Mouse (Mus musculus) inflammation-experienced regulatory T-cells, adult 6 months (primary cell): Measurements from ENCODE around the gene Marcksl1. TPM values are rescaled to one million over a fixed set of nuclear protein-coding genes. Genes with fewer than 3 reads are reported as not detected.
"Not testable (repeated sequence)": the region's sequence is repeated elsewhere in the genome, so short reads cannot be mapped to it uniquely, and the experiment has no call there.

Experiments used
- ATAC-seq: one replicate; pipeline ENCODE4 v1.8.0; 2017
- polyA plus RNA-seq, 3 experiments: library from polyadenylated mRNA; unstranded; fragments of 100-300 nt; shearing (Covaris generic); gene quantifications; one replicate each; pipeline ENCODE4 v1.2.1; 2017

Gene Marcksl1
- polyA plus RNA-seq, 3 experiments from 2014 or later = 2.7 to 4.9 (median 4.4) TPM

DNA sequence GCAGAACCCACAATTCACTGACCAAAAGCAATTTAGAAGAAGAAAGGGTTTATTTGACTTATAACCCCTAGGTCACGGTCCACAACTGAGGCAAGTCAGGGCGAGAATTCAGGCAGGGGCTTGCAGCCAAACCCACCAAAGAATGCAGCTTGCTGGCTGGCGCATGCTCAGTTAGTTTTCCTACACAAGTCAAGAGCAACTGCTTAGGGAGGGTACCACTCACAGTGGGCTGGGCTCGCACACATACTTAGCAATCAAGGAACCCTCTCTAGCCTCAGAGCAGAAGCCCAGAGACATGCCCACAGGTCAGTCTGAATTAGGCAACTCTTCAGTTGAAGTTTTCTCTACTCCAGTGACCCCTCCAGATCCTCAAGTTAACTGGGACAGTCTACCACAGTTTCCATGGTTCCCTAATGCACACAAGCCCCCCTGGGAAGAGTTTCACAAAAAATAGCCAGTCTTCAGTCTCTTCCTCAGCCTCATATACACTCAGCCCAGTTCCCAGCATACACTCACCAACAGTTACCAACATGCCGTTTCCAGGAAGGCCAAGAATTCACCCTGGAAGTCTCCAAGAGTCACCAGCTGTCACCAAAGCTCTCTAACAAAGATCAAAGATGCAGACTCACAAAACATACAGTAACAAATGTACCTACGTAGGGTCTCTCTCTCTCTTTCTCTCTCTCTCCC lies 2.5 kb upstream of the Marcksl1 start:
- ATAC-seq = no peak

DNA sequence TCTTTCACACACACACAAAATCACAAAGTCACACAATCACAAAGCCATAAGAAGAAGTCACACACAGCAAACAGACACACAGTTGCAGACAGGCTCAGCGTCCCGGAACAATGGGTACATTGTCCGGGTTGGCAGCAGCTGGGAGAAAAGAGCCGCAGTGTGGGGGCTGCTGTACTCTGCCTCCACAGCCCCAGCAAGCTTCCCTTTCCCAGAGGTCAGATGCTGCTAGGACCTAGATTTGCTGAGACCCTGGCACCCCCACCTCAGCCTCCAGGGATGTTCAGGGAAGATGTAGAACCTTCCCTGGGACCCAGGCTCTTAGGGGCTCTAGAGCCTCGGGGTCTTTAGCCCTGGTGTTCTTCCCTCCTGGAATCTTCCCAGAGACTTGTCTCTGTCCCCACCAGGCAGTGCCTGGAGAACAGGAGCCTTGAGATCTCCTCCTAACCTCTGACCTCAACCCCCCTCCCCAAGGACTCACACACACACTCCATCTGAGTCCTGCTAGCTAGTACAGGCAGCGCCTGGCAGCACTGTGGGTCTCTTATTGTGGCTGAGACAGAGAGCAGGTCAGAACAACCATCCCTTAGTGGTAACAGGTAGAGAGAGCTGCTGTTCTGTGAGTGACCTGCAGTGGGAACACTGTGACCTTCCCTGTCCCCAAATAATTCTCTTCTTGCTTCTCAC lies 1.8 kb upstream of the Marcksl1 start:
- no peak for ATAC-seq

DNA sequence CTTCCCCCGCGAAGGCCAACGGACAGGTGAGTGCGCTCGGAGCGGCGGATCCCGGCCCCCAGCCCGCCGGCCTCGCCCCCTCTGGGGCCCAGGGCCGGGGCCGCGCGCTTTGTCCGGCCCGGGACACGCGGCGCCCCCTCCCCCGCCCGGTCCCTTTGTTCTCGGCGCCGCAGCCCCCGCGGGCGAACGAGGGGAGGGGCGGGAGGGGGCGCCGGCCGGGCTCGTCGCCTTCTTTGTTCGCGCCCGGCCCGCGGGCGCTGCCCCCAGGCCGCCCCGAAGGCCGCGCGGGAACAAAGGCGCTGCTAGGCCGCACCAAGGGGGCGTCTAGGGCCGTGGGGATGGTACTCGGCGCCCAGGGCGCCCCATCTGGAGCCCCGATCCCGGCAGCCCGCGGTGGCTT lies 510 bp downstream of the Marcksl1 start:
- ATAC-seq = no peak

DNA sequence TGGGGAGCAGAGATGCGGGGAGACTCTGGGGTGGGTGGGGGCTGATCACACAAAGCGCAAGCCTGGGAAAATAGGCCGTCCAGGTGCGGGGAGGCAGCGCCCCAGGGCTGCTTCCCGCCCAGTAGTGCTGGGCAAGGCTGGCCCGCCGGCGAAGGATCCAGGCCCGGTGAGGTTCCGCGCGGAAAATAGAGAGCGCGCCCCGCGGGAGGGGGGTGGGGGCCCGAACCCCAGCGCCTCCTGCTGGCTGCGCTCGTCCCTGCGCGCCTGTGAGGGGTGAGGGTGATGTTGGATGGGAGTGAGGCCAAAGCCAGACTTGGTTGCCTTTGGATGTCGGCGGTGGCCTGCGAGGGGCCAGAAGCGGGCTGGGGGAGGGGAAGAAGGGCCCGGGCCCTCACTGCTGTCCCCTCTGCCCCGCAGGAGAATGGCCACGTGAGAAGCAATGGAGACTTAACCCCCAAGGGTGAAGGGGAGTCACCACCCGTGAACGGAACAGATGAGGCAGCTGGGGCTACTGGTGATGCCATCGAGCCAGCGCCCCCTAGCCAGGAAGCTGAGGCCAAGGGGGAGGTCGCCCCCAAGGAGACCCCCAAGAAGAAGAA lies 1.0 kb downstream of the Marcksl1 start:
- peak; percentile 71 for ATAC-seq

DNA sequence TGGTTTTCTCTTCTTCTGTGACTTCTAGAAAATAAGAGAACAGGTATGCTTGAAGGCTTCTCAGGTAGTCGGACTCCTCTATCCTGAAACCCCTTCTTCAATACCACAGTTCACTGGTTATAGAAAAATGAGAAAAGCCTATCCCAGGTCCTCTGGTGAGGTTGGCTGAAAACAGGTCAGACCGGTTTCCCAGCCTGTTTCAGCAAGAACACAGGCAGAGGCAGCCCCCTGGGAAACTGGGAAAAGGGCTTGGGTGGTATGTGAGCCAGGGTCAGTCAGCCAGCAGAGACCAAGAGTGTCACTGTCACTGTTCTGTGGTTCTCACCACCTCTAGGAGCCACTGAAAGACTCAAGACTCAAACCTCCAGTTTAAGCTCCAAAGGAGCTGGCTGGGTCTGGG lies 3.5 kb downstream of the Marcksl1 start:
- ATAC-seq = no peak

DNA sequence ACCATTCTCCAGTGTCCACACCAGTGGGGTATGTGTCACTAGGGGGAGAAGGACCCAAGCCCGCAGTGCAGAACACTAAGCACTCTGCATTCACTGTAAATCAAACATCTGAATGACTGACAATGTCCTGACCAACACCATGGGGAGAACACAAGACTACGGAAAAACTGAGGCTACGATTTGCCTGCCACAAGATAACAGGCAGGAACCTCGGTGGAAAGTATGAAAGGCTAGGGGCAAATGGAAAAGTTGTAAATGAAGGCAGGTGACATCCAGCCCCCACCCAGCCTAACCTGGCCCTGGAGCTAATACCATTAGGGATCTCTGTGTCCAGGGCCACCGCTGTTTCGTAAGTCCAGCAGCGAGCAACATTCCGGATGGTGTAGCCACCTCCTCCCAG lies 5.1 kb downstream of the Marcksl1 start:
- ATAC-seq = no peak

DNA sequence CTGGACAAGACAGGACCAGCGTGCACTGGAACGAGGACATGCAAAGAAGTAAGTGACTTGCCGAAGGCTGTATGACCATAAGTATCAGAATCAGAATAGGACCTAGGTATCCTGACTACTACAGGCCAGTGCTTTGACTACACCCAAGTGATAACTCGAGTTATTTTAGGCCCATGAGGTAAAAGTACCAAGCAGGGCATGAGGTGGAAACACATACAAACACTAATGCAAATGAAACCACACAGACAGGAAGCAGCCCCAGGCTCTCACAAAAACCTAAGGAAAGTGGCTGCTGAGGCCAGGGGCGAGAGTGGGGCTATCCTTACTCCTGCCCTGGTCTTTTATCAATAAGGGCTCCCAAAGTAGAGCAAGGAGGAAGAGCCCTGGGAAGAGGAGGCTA lies 12.0 kb downstream of the Marcksl1 start:
- peak; percentile 92 for ATAC-seq

DNA sequence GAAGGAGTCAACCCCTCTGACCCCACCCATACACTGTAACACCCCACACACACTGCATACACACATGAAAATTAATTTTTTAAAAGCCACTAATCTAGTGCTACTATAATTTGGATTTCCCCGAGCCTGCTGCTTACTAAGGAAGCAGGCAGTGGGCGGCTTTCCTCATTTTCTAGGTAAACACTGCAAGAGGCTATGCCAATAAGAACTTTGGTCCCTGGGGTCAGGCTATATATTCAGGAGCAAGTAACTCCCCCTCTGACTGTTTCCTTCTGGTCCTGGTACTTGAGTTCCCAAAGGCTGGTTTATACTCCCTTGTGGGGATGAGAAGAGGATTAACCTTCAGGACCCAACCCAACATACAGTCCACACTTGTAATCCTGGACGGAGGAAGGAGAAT lies 12.5 kb downstream of the Marcksl1 start:
- ATAC-seq = no peak

DNA sequence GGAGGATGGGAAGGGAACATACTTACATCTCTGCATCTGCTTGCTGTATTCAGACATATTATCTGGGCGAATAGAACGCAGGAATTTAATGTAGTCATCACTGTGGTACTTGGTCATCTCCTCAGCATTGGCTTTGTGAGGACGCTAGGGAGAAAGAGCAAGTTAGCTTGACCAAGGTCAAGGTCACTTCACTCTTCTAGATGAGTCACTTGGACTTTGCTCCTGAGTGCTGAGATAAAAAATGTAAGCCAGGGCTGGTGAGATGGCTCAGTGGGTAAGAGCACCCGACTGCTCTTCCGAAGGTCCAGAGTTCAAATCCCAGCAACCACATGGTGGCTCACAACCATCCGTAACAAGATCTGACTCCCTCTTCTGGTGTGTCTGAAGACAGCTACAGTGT lies 15.5 kb downstream of the Marcksl1 start:
- not testable (repeated sequence) for ATAC-seq

DNA sequence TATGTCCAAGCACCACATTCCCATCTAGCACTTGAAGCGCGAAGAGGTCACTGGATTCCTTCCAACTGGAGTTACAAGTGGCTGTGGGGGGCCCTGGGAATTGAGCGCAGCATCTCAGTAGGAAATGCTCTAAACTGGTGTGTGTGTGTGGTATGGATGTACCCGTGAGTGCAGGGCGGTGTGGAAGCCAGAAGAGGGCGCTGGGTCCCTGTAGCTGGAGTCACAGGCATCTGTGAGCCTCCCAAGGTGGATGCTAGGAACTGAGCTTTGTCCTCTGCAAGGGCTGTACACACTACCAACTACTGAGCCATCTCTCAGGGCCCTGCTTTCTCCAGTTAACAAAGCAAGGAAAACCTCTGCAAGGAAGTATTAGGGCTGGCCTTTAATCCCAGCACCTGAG lies 26.6 kb downstream of the Marcksl1 start:
- ATAC-seq = no peak

DNA sequence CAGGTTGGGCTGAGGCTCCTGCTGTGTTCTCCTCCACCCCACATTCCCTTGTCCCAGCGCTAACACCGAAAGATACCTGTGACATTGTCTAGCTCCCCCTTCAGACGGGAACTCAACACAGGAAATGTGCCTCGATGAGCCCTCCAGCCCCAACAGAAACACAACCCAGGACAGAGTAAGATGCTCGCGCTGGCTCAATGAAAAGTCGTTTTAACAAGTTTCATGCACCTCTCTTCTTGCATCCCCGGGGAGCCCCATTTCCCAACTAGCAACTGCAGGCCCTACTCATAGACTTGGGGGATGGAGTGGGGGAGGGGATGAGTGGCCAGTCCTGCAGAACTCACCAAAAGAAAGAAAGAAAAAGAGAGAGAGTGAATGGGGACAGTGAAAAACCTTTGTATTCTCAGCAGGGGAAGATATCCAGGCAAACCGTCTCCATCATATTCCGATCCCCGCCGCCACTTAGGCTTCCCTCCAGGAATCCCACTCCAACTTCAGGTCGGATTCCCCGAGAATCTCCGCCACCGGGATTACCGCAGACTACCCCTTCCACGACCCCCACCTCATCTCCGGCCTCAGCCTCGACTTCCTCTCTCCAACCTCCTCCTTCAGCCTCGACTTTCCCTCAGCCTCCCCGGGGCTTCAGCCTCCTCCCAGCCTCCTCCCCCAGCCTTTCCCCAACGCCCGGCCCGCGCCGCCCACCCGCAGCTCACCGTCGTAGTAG lies 28.6 kb downstream of the Marcksl1 start:
- ATAC-seq = peak; percentile 34

DNA sequence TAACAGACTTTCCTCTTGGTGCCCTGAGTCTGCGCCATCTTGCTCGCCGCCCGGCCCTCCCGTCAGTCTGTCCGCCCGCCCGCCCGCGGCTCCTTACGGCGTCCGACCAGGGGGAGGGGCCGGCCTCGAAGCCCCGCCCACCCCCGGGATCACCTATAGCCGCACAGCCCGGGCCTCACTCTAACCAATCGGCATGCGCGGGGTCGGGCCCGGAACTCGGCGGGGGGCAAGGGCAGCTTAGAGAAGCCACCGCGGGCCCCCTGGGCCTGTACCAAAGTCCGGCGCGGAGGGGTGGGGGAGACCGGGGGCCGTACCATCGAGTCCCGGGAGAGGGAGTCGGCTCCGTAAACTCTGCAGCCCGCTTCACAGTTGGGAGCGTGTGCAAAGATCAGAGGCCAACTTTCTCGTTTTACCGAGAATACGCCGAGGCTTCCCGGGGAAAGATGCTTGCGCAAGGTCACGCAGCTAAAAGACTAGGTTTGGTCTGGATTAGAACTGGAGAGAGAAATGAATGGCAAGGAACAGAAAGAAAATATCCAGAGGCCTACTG lies 29.3 kb downstream of the Marcksl1 start, which contains the start of gene Hdac1:
TSS of gene Hdac1 (minus strand) at position 122 of the 550 bp plus-strand sequence.
- ATAC-seq = peak; percentile 91

DNA sequence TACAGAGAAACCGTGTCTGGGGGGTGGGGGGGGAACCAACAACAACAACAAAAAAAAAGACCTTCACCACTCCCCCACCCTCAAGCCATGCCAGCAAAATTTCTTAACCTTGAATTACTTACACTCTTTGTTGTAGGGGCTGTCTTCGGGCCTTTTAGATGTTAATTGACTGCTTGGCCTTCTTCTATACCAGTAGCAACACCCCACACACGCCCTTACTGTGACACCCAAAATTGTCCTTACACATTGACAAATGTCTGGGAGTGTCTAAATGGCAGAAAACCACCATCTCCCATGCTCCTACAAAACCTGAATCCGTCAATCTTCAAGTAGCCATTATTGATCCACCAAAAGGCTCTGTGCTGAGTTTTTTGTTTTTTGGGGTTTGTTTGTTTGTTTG lies 30.7 kb downstream of the Marcksl1 start:
- no peak for ATAC-seq

DNA sequence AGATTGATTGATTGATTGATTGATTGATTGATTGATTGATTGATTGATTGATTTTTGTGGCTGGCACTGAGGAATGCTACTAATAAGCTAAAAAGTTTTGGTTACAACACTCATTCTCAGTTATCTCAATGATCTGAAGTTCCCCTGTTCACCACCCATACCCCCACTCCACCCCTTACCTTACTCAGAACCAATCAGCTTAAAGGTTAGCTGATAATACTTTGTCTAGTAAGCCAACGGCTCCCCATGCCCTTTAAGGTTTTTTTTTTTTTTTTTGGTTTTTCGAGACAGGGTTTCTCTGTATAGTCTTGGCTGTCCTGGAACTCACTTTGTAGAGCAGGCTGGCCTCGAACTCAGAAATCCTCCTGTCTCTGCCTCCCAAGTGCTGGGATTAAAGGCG lies 34.2 kb downstream of the Marcksl1 start:
- peak; percentile 53 for ATAC-seq

DNA sequence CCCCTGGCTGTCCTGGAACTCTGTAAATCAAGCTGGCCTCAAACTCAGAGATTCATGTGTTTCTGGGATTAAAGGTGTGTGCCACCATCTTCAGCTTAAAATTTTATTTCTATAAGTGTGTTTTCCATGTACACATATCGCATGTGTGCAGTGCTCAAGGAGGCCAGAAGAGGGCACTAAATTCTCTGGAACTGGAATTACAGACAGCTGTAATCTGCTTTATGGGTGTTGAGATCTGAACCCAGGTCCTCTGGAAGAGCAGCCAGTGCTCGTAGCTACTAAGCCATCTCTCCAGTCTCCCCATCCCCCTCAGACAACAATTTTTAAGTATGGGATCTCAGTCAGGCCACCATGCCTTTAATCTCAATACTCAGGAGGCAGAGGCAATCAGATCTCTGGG lies 35.9 kb downstream of the Marcksl1 start:
- ATAC-seq = no peak

DNA sequence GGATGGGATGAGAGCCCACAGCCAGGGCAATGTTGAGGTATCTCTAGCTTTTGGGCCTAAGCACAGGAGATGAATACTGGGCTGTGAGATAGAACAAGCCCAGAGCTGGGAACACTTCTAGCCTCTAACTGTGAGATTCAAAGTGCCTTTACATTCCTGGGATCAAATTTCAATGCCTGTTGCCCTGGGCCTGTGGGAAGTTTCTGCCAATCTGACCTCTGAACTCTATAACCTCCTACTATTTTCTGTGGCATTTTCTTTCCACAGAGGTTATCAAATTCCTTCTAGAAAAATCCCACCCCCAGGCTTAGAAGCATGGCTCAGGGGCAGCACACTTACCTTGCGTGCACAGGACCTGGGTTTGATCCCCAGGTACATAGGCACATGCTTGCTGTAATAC lies 36.9 kb downstream of the Marcksl1 start:
- ATAC-seq = no peak

DNA sequence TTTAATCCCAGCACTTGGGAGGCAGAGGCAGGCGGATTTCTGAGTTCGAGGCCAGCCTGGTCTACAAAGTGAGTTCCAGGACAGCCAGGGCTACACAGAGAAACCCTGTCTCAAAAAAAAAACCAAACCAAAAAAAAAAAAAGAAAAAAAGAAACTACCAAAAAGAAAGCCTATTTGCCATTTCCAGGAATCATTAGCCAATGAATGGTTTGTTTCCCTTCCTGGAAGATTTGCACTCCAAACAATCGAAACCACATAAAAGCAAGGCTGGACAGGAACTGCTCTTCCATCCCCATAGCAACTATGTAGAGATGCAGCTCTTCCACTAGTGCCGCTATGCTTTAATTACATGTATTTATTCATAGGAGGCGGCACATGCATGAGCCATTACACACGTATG lies 41.1 kb downstream of the Marcksl1 start:
- not testable (repeated sequence) for ATAC-seq

DNA sequence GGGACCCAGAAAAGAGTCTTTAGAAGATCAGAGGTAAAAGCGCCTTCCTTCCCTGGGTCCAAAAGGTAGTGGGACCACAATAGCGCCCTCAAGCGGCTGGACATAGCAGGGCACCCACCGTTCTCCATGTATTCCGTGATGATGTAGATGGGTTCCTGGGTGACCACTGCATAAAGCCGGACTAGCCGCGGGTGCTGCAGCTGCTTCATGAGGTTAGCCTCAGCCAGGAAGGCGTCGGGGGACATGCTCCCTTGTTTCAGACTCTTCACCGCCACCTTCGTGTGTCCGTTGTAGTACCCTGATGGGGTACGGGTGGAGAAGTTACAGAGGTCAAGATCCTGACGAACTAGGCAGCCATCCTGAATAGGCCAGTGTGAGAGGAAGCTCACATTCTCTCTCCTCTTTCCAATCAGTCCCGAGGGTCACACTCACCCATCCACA lies 42.1 kb downstream of the Marcksl1 start:
- no peak for ATAC-seq

DNA sequence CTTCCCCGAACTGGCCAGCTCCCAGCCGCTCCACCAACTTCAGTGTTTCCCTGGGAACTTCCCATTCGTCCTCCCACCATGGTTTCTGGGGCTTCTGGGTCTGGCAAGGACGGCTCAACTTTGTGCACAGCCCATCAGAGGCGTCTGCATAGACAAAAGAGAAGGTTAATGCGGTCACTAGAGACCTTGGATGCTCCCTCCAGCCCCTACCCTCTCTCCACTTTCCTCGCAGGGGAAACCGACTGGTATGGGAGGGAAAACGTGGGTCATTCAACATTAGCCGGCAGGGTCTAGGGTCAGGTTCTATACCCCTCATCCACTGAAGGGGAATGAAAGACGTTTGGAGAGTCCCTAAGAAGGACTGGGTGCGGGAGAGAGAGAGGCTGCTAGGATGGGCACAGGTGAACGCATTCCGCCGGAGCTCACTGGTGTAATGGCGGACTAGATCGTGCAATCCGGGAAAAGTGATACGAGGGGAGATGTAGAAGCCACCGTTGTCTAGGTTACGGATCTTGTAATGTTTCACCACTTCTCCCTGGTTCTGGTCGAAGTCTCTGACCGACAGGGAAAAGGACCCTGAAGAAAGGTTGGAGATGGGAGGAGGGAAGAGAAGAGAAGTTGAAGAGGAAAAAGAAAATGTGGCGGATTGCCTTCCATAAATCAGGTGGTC lies 42.6 kb downstream of the Marcksl1 start:
- no peak for ATAC-seq

DNA sequence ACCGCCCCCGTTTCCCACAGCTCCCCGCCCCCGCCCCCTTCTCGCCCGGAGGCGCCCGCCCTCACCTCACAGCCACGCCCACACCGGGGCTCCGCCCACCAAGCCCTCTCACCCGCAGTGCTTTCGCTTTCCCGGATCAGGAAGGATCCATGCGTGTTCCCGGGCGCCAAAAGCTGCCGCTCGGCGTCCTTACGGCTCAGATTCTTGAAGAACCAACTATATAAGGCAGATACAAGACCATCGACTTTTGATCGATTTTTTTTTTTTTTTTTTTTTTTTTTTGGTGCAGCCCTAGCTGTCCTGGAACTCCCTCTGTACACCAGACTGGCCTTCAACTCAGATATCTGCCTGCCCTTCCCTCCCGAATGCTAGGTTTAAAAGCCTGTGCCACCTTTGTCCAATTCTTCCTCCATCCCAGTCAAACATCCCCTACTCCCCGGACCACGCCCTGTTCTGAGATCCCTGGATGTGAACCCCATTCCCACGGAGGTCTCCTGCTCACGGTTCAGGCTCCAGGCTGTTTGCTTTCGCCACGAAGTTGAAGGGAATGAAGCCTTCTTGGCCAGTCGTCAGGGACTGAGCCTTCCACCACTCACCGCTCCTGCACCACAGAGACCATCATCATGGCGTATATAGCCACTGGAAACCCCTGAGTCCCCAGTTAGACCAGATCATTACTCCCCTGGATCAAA lies 43.3 kb downstream of the Marcksl1 start:
- no peak for ATAC-seq

DNA sequence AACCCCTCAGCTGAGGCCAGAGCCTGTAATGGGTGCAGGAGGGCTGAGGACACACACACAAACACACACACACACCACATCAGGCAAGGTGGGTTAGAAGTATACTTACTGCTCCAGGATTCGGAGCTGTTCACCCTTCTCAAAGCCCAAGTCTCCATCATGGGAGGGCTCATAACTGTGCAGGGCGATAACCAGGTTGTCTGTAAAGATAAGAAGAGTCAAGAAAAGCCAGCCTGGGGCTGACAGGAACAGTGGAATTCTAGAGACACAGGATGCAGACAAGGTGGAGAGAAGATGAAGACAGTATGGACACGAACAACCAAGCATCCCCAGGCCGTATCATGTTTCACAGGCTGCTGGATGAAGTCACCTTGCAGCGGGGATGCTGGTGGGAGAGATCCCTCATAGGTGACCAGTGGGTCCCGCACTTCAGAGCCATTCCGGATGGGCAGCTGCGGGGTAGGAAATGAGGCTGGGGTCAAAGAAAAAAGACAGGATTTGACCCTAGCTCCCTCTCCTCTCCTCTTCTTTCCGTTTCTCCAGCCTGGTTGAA lies 44.0 kb downstream of the Marcksl1 start:
- ATAC-seq = no peak
